9 mouse cellular contexts compared by ENCODE assay signal in the genomic region with DNA sequence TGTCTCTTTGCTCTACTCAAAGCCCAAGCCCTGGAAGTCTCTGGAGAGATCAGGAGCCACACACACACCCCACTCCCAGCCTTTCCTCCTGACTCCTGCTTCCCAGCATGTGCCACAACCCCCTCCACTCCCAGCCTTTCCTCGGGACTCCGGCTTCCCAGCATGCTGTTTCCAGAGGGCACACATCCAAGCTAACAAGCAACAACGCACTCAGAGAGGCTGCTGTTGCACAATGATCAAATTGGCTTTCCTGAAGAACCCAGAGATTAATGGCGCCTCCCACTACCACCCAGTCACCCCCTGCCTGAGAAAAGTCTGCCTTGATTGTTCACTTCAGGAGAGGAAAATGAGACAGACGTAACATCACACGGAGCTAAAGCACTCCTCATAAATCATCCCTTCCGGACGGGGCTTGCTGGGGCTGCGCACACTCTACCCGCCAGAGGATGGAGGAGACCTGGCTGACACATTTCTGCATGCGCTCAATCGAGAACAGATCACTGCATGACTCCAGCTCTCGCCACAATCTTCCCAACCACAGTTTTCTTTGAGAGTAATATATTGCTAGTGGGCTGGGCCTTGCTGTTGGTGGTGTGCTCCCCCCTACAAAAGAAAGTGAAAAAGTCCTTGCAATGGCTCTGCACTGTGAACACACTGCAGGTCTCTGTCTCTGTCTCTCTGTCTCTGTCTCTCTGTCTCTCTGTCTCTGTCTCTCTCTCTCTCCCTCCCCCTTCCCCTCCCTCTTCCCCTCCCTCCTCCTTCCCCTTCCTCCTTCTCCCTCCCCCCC.
DNase-seq lines count a peak whose midpoint lies in the region; ATAC-seq and TF ChIP-seq lines count a peak whose summit lies in the region.
"Had no signal": no experiment of that assay in that cellular context is flagged by ENCODE, and none has a peak within 500 bp of the region (broad histone marks: within the 10 kb centered on the region; RNA-seq: fewer than 3 reads in every experiment).

No protein-coding gene starts in this region.

- no peak overlapping the region for H3K4me3 ChIP-seq in forebrain, postnatal 0 days (ENCODE audit: low read depth, low read length)

- no peaks in the 10 kb centered on the region for H3K27me3 ChIP-seq in forebrain, postnatal 0 days (ENCODE audit: insufficient read depth, low read length)

- no peak for TF ChIP-seq CTCF in forebrain, postnatal 0 days (IDR thresholded peaks at IDR 0.05; ENCODE audit: low read depth)

- no peak overlapping the region for H3K9ac ChIP-seq in forebrain, postnatal 0 days
- H3K9ac ChIP-seq: liver, embryonic 14.5 days had no signal

- WGBS in forebrain, postnatal 0 days: 19% methylated on average over 13 of the region's 13 CpGs

- peak overlapping the region; percentile 32 for H3K4me2 ChIP-seq in forebrain, postnatal 0 days (ENCODE audit: low read depth)

- H3K27ac ChIP-seq in forebrain, postnatal 0 days (ENCODE audit: low read depth, low read length): no peak overlapping the region
- H3K27ac ChIP-seq: liver, embryonic 14.5 days had no signal

- ATAC-seq in forebrain, postnatal 0 days: peak; percentile 67
- no peak for ATAC-seq in megakaryocyte progenitor cell, adult 5-6 weeks (replicated peaks; ENCODE audit: poor library complexity)

- DNase-seq in adrenal gland, postnatal 14 days: peak; percentile 12
- no peak for DNase-seq in adrenal gland, postnatal 25 days
- peak; percentile 10 for DNase-seq in ES-CJ7 (ENCODE audit: low read depth, low spot score)
- peak; percentile 54 for DNase-seq in forebrain, postnatal 0 days
- DNase-seq in layer of hippocampus, postnatal 10 days (ENCODE audit: low spot score in 2 of 2): peak; percentile 32 to 41
- DNase-seq in neural tube, embryonic 10.5 days (ENCODE audit: extremely low spot score, low spot score): peak; percentile 62
- no peak for DNase-seq in adrenal gland, postnatal 36 days

- no peaks in the 10 kb centered on the region for H3K36me3 ChIP-seq in forebrain, postnatal 0 days (ENCODE audit: insufficient read depth)

- H3K9me3 ChIP-seq in forebrain, postnatal 0 days (ENCODE audit: low read length): no peaks in the 10 kb centered on the region

- no peaks in the 10 kb centered on the region for H3K4me1 ChIP-seq in forebrain, postnatal 0 days (ENCODE audit: insufficient read depth)

Comparison
In these comparisons a context has a peak if more than half of its experiments do, and no peak if none do; other contexts are left out.
1. DNase-seq: peak in adrenal gland, postnatal 14 days (single experiment), ES-CJ7 (single experiment), forebrain, postnatal 0 days (single experiment), layer of hippocampus, postnatal 10 days (2 of 2) and neural tube, embryonic 10.5 days (single experiment); none in adrenal gland, postnatal 25 days (single experiment) and adrenal gland, postnatal 36 days (0 of 2).